Mouse (Mus musculus) embryo, embryonic 11.5 days (tissue): Measurements from ENCODE around the gene Dock8.

Source experiments
- DNase-seq: peaks from one replicate; pipeline ENCODE4 v3.0.0-alpha.2; 2012; ENCODE audit warnings: low read depth, low spot score

Gene Dock8

DNA sequence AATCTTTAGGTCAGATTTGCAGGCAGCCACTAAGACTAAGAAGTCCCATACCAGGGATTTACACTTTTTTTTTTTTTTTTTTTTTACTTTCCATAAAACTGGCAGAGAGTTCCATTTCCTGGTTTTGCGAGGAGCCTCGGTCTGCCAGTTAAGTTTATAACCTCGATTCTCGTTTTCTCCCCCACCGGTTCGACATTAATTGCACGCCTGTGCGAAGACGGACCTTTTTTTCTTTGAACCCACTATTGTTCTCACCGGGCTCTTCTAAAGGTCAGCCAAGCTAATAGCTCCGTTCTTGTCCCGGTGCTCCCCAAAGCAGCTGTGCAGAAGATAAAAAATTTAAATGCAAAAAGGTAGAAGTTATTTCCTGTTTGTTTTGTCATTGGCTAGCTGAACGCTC is 249.9 kb downstream of the Dock8 start:
- DNase-seq: no peak

DNA sequence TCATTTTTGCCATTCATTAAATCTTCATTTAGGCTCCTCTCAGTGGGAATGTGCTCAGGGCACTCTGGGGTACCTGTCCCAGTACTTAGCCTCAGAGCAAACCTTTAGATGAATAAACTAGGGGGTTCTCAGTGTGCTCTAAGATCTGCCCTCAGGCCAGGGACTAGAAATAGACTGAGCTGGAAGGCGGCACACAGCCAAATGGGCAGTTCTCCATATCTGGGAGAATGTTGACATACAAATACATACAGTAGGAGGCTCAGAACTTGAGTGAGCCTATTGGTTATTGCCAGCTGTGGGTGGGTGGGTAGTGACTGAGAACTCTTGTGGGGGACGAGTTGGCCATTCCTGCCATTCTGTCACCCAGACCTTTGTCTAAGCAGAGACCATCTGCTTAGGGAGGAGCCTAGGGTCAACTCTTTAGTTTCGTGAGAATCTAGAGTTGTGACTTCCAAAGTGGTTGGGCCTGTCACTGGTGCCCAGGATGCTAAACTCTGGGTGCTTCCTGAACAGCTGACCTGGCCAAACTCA is 252.3 kb downstream of the Dock8 start:
- no peak for DNase-seq
